Mouse (Mus musculus): ENCODE results near the gene Plxnb3. TPM values are rescaled to one million over a fixed set of nuclear protein-coding genes. Genes with fewer than 3 reads are reported as not detected.

The Plxnb3 gene
- polyA plus RNA-seq (2015; fragmentation: Nextera tagmentation; extraction: Ambion mirVana), result 0.60 and 0.87 TPM in 2 replicates

GRCm38 (mm10) chrX:73756334-73757140 lies at the start of gene Plxnb3:
Gene Plxnb3, plus strand, starts transcription at chrX:73757090.
- Histone ChIP-seq H3K4me3 (no peak within 1 kb of the TSS), H3K9me3 (no peaks in the 10 kb centered on the region), H3K27me3 (peaks cover 8% of the 10 kb centered on the region; the same call in 1 of the 2 replicates), H3K36me3 (no peaks in the 10 kb centered on the region), H3K27ac (no peak within 1 kb of the TSS), H3K4me2 (no peak within 1 kb of the TSS), H3K4me1 (no peaks in the 10 kb centered on the region), H3K9ac (no peak within 1 kb of the TSS)
- ATAC-seq (ENCODE audit: insufficient number of reproducible peaks, low FRiP score, low TSS enrichment, low read depth), result no peak
- WGBS, result 77% methylated on average over 5 of the region's 5 CpGs

GRCm38 (mm10) chrX:73715476-73716108 lies 41.3 kb upstream of the Plxnb3 start:
- H3K9me3 ChIP-seq, result no peaks in the 10 kb centered on the region
- peaks cover 28% of the 10 kb centered on the region for H3K4me1 ChIP-seq
- peak; percentile 17; the same call in 1 of the 2 replicates for ATAC-seq (ENCODE audit: insufficient number of reproducible peaks, low FRiP score, low TSS enrichment, low read depth)
- whole genome bisulfite sequencing, result 30% methylated on average over 21 of the region's 21 CpGs
- H3K4me3 ChIP-seq, result peak overlapping the region; percentile 54
- H3K4me2 ChIP-seq, result peak overlapping the region; percentile 52
- H3K27me3 ChIP-seq, result no peaks in the 10 kb centered on the region
- H3K9ac ChIP-seq, result peak overlapping the region; percentile 52
- H3K27ac ChIP-seq, result peak overlapping the region; percentile 90
- H3K36me3 ChIP-seq, result no peaks in the 10 kb centered on the region

DNA sequence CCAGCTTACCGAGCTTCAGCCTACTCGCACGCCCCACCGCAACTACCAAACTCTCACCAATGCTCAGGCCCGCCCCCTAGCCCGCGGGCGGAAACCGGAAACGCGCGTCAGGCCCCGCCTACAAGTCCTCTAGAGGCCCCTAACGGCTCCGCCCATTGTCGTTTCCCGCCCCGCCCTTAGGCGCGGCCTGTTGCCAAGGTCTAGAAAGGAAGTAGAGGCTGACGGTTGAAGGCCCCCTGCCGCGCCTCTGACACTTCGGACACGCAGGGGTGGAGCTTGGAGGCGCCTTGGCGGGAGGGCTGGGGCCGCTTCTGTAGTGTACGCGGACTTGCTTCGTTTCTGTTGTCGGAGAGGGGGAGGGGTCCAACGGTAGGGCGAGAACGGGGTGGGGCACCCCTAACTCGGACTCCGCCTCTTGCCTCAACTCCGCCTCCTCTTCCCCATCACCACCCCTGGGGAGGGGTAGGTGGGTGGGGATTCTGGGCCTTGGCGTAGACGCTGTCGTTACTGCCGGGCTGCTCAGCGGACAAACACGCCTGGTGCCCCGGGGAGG lies 40.7 kb upstream of the Plxnb3 start, which contains the start of the genes Bcap31 and Abcd1:
Gene Bcap31, minus strand, starts transcription at position 67 of the 553 bp plus-strand sequence.
Gene Abcd1, plus strand, starts transcription at position 489 of the 553 bp plus-strand sequence.
- peak within 1 kb of the TSS; percentile 52 for H3K4me2 ChIP-seq
- no peaks in the 10 kb centered on the region for H3K36me3 ChIP-seq
- peak within 1 kb of the TSS; percentile 52 for H3K9ac ChIP-seq
- no peaks in the 10 kb centered on the region for H3K9me3 ChIP-seq
- H3K4me1 ChIP-seq, result peaks cover 28% of the 10 kb centered on the region
- WGBS, result 16% methylated on average over 40 of the region's 45 CpGs
- peak; percentile 92 for ATAC-seq (ENCODE audit: insufficient number of reproducible peaks, low FRiP score, low TSS enrichment, low read depth)
- H3K27me3 ChIP-seq, result 0 out of 2 replicates have a peak, but pooled peaks cover 3% of the 10 kb centered on the region
- H3K27ac ChIP-seq, result peak within 1 kb of the TSS; percentile 90
- peak within 1 kb of the TSS; percentile 54 for H3K4me3 ChIP-seq

DNA sequence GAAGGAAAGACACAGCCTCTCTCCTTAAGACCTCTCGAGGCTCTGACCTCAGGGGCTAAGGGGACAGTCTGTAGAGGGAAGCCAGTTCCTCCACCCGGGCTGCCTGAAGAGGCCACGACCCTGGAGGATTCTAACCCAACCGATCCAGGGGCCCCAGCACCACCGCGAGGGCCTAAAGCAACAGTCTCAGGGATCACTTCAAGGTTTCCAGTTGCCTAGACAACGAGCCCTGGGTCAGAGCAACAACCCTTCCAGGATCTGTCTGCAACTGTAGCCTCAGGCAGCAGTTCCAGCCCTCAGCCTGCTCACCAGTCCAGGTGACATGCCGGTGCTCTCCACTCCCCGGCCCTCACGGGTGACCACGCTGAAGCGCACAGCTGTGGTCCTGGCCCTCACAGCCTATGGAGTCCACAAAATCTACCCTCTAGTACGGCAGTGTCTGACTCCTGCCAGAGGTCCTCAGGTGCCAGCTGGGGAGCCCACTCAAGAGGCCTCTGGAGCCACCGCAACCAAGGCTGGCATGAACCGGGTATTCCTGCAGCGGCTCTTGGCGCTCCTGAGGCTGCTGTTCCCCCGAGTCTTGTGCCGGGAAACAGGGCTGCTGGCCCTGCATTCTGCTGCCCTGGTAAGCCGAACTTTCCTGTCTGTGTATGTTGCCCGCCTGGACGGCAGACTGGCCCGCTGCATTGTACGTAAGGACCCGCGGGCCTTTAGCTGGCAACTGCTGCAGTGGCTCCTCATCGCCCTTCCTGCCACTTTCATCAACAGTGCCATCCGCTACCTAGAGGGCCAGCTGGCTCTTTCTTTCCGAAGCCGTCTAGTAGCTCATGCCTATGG lies 40.0 kb upstream of the Plxnb3 start:
- ATAC-seq (ENCODE audit: insufficient number of reproducible peaks, low FRiP score, low TSS enrichment, low read depth), result peak; percentile 17
- WGBS, result 31% methylated on average over 30 of the region's 30 CpGs
- H3K9me3 ChIP-seq, result no peaks in the 10 kb centered on the region
- no peaks in the 10 kb centered on the region for H3K36me3 ChIP-seq
- 0 out of 2 replicates have a peak, but pooled peaks cover 3% of the 10 kb centered on the region for H3K27me3 ChIP-seq
- peak overlapping the region; percentile 54 for H3K4me3 ChIP-seq
- H3K27ac ChIP-seq, result peak overlapping the region; percentile 90
- peak overlapping the region; percentile 52 for H3K4me2 ChIP-seq
- peaks cover 28% of the 10 kb centered on the region for H3K4me1 ChIP-seq
- H3K9ac ChIP-seq, result 0 out of 2 replicates have a peak overlapping the region, but pooled peaks have one; percentile 10

GRCm38 (mm10) chrX:73717667-73718066 lies 39.2 kb upstream of the Plxnb3 start:
- Histone ChIP-seq H3K4me2 (peak overlapping the region; percentile 52), H3K9me3 (no peaks in the 10 kb centered on the region), H3K27me3 (0 out of 2 replicates have a peak, but pooled peaks cover 3% of the 10 kb centered on the region), H3K4me1 (peaks cover 28% of the 10 kb centered on the region), H3K4me3 (peak overlapping the region; percentile 54), H3K27ac (no peak overlapping the region), H3K9ac (no peak overlapping the region), H3K36me3 (no peaks in the 10 kb centered on the region)
- WGBS, result 65% methylated on average over 11 of the region's 11 CpGs
- no peak for ATAC-seq (ENCODE audit: insufficient number of reproducible peaks, low FRiP score, low TSS enrichment, low read depth)

- no peak overlapping the region for H3K9ac ChIP-seq
- H3K4me2 ChIP-seq, result peak overlapping the region; percentile 52; the same call in 1 of the 2 replicates
- no peak overlapping the region for H3K4me3 ChIP-seq
- no peak for ATAC-seq (ENCODE audit: insufficient number of reproducible peaks, low FRiP score, low TSS enrichment, low read depth)
- H3K4me1 ChIP-seq, result peaks cover 28% of the 10 kb centered on the region
- H3K36me3 ChIP-seq, result no peaks in the 10 kb centered on the region
- 57% methylated on average over 2 of the region's 3 CpGs for WGBS
- H3K9me3 ChIP-seq, result no peaks in the 10 kb centered on the region
- H3K27ac ChIP-seq, result no peak overlapping the region
- 0 out of 2 replicates have a peak, but pooled peaks cover 3% of the 10 kb centered on the region for H3K27me3 ChIP-seq
Observed at GRCm38 (mm10) chrX:73718271-73718670, 38.6 kb upstream of the Plxnb3 start.

- H3K4me1 ChIP-seq, result peaks cover 28% of the 10 kb centered on the region
- H3K9ac ChIP-seq, result no peak overlapping the region
- no peaks in the 10 kb centered on the region for H3K36me3 ChIP-seq
- whole genome bisulfite sequencing, result 41% methylated on average over 5 of the region's 5 CpGs
- no peak for ATAC-seq (ENCODE audit: insufficient number of reproducible peaks, low FRiP score, low TSS enrichment, low read depth)
- H3K4me3 ChIP-seq, result no peak overlapping the region
- H3K9me3 ChIP-seq, result no peaks in the 10 kb centered on the region
- H3K27ac ChIP-seq, result peak overlapping the region; percentile 27; the same call in 1 of the 2 replicates
- H3K27me3 ChIP-seq, result 0 out of 2 replicates have a peak, but pooled peaks cover 3% of the 10 kb centered on the region
- H3K4me2 ChIP-seq, result peak overlapping the region; percentile 52; the same call in 1 of the 2 replicates
Observed at GRCm38 (mm10) chrX:73718686-73719362, 38.1 kb upstream of the Plxnb3 start.

DNA sequence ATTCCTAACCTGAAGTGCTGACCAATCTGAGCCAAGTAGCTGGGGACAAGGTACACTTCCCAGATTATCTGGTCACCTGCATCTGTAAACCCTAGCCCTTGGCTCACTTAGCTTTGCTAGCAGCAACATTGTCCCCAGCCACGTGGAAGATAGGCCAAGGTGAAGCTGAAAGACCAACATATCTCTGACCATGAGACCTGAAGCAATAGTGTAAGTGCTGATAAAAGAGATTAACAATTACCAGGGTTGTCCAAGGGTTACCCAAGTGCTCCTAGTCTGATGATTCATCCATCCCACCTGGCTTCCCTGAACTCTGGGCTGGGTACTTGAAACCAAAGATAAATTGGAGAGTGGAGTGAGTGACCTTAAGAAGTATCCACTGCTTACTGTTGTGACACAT lies 26.0 kb upstream of the Plxnb3 start:
- no peaks in the 10 kb centered on the region for H3K27me3 ChIP-seq
- H3K4me2 ChIP-seq, result no peak overlapping the region
- H3K9ac ChIP-seq, result no peak overlapping the region
- H3K27ac ChIP-seq, result no peak overlapping the region
- WGBS, result 46% methylated on average over 1 of the region's 1 CpGs
- H3K4me1 ChIP-seq, result no peaks in the 10 kb centered on the region
- H3K36me3 ChIP-seq, result peaks cover 5% of the 10 kb centered on the region; the same call in 1 of the 2 replicates
- H3K4me3 ChIP-seq, result no peak overlapping the region
- ATAC-seq (ENCODE audit: insufficient number of reproducible peaks, low FRiP score, low TSS enrichment, low read depth), result no peak
- H3K9me3 ChIP-seq, result no peaks in the 10 kb centered on the region

DNA sequence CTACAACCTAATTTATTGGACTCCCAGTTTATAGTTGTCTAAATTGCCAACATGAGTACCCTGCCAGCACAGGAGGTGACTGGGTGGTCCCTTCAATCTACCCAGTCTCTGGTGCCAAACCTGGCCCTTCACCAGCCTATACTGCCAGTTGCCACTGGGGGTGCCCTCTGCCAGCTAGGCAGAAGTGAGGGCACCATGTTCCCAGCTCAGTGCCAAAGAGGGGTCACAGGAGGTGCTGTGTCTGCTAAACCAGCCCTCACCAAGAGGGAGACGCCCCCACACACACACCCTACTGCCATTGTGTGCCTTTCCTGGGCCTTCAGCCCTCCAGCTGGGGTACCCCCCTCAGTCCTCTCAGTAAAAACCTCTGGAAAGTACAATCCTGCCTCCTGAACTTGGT lies 18.7 kb upstream of the Plxnb3 start:
- WGBS, result 61% methylated on average over 1 of the region's 1 CpGs
- H3K27me3 ChIP-seq, result no peaks in the 10 kb centered on the region
- no peak overlapping the region for H3K4me3 ChIP-seq
- no peak overlapping the region for H3K27ac ChIP-seq
- no peak overlapping the region for H3K4me2 ChIP-seq
- no peaks in the 10 kb centered on the region for H3K9me3 ChIP-seq
- H3K4me1 ChIP-seq, result no peaks in the 10 kb centered on the region
- no peak for ATAC-seq (ENCODE audit: insufficient number of reproducible peaks, low FRiP score, low TSS enrichment, low read depth)
- no peaks in the 10 kb centered on the region; the same call in 1 of the 2 replicates for H3K36me3 ChIP-seq
- no peak overlapping the region for H3K9ac ChIP-seq

DNA sequence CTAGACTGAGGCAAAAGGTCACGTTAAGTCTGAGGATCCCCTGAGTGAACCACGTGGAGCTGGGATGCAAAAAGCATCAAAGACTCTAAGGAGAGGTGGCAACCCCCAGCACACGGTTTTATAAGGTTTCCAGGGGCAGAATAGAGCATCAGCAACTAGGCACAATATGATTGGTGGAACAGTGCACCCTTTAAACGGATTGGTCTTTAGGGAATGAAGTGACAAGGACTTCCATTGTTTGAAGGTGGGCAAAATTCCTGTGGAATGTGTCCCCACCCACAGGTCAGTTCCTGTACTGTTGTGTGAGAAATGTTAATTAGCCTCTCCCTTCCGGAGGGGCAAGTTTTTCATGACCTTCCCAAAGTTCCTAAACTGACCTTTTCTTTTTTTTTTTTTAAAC lies 17.7 kb upstream of the Plxnb3 start:
- ATAC-seq (ENCODE audit: insufficient number of reproducible peaks, low FRiP score, low TSS enrichment, low read depth), result no peak
- no peaks in the 10 kb centered on the region for H3K27me3 ChIP-seq
- WGBS, result 55% methylated on average over 5 of the region's 5 CpGs

More for the DNA sequence above, 17.7 kb upstream of the Plxnb3 start:
- no peak overlapping the region for H3K27ac ChIP-seq
- no peaks in the 10 kb centered on the region for H3K4me1 ChIP-seq
- no peak overlapping the region for H3K4me2 ChIP-seq
- no peak overlapping the region for H3K9ac ChIP-seq
- no peaks in the 10 kb centered on the region; the same call in 1 of the 2 replicates for H3K36me3 ChIP-seq
- no peaks in the 10 kb centered on the region for H3K9me3 ChIP-seq
- H3K4me3 ChIP-seq, result no peak overlapping the region
